Mouse (Mus musculus): ENCODE results near the gene Arhgdig. TPM values are rescaled to one million over a fixed set of nuclear protein-coding genes. Genes with fewer than 3 reads are reported as not detected.

Arhgdig gene
- total RNA-seq, 2 experiments from 2014 or later = 2.2 to 5.1 TPM

Other genes starting within 250 kb of the Arhgdig start
- 1 to 10 TPM; 4.3 to 5.9 TPM for gene Capn15, start 222.0 kb downstream of the Arhgdig start, total RNA-seq (2021)
- gene Rab11fip3, start 138.2 kb downstream of the Arhgdig start, total RNA-seq (2021) = 10 to 100 TPM; 39.2 to 41.3 TPM
- 1 to 10 TPM; 4.0 to 4.5 TPM for gene Decr2, start 117.4 kb downstream of the Arhgdig start, total RNA-seq (2021)
- gene Nme4, start 112.2 kb downstream of the Arhgdig start, total RNA-seq (2021) = 1 to 10 TPM; 3.0 to 3.9 TPM
- 1 to 10 TPM in 1 of 2 experiments, under 1 TPM in 1; 0.80 to 1.3 TPM for gene Tmem8, start 94.5 kb downstream of the Arhgdig start, total RNA-seq (2021)
- gene Mrpl28, start 84.3 kb downstream of the Arhgdig start, total RNA-seq (2021) = 10 to 100 TPM; 55.3 to 57.7 TPM
- gene Axin1, start 69.1 kb downstream of the Arhgdig start, total RNA-seq (2021) = 10 to 100 TPM; 12.0 to 13.3 TPM
- gene Pdia2, start 8.7 kb downstream of the Arhgdig start, total RNA-seq (2021) = not detected
- 1 to 10 TPM in 1 of 2 experiments, under 1 TPM in 1; 0.47 to 1.5 TPM for gene Rgs11, start 4.8 kb downstream of the Arhgdig start, total RNA-seq (2021)
- gene Fam234a, start 36.5 kb upstream of the Arhgdig start, total RNA-seq (2021) = 10 to 100 TPM; 47.8 to 62.8 TPM
- 10 to 100 TPM; 14.0 to 15.4 TPM for gene Luc7l, start 45.1 kb upstream of the Arhgdig start, total RNA-seq (2021)
- 1 to 10 TPM; 8.4 TPM for gene Neurl1b, start 207.0 kb upstream of the Arhgdig start, total RNA-seq (2021)